Mouse (Mus musculus): Measurements from ENCODE around the gene Lasp1. TPM values are rescaled to one million over a fixed set of nuclear protein-coding genes. Genes with fewer than 3 reads are reported as not detected.

The Lasp1 gene
- 121 and 395 TPM in 2 replicates for polyA plus RNA-seq (2012; ENCODE audit: low replicate concordance)

GRCm38 (mm10) chr11:97798782-97799145 is at the start of gene Lasp1:
TSS of gene Lasp1 (plus strand) at chr11:97799000.

GRCm38 (mm10) chr11:97766154-97766881 is 32.5 kb upstream of the Lasp1 start, which contains the start of gene Cwc25:
TSS of gene Cwc25 (minus strand) at chr11:97766556.

GRCm38 (mm10) chr11:97775808-97776496 is 22.8 kb upstream of the Lasp1 start, which contains the start of gene 1700001P01Rik:
TSS of gene 1700001P01Rik (minus strand) at chr11:97775918.

GRCm38 (mm10) chr11:97781832-97782563 is 16.8 kb upstream of the Lasp1 start, which contains the start of gene Rpl23:
TSS of gene Rpl23 (minus strand) at chr11:97782437.

GRCm38 (mm10) chr11:97840539-97840954 is 41.7 kb downstream of the Lasp1 start, which contains the start of gene B230217C12Rik:
TSS of gene B230217C12Rik (plus strand) at chr11:97840780.

GRCm38 (mm10) chr11:97883918-97884600 is 85.3 kb downstream of the Lasp1 start, which contains the start of gene Fbxo47:
TSS of gene Fbxo47 (minus strand) at chr11:97884154.

Other genes with a start within 250 kb of the Lasp1 start
- 0.37 and 1.2 TPM in 2 replicates for gene Srcin1, start 222.8 kb upstream of the Lasp1 start, polyA plus RNA-seq (2012; ENCODE audit: low replicate concordance)
- gene Epop, start 169.3 kb upstream of the Lasp1 start, polyA plus RNA-seq (2012; ENCODE audit: low replicate concordance) = 32.1 and 80.1 TPM in 2 replicates
- 210 and 328 TPM in 2 replicates for gene Mllt6, start 135.6 kb upstream of the Lasp1 start, polyA plus RNA-seq (2012; ENCODE audit: low replicate concordance)
- 3.5 and 10.2 TPM in 2 replicates for gene Cisd3, start 113.2 kb upstream of the Lasp1 start, polyA plus RNA-seq (2012; ENCODE audit: low replicate concordance)
- gene Pcgf2, start 98.5 kb upstream of the Lasp1 start, polyA plus RNA-seq (2012; ENCODE audit: low replicate concordance) = 13.2 and 62.7 TPM in 2 replicates
- 12.3 and 135 TPM in 2 replicates for gene Psmb3, start 95.6 kb upstream of the Lasp1 start, polyA plus RNA-seq (2012; ENCODE audit: low replicate concordance)
- 28.9 and 33.1 TPM in 2 replicates for gene Pip4k2b, start 54.3 kb upstream of the Lasp1 start, polyA plus RNA-seq (2012; ENCODE audit: low replicate concordance)
- gene Cwc25, start 32.4 kb upstream of the Lasp1 start, polyA plus RNA-seq (2012; ENCODE audit: low replicate concordance) = 18.5 and 25.8 TPM in 2 replicates
- not detected in 2 replicates for gene 1700001P01Rik, start 23.1 kb upstream of the Lasp1 start, polyA plus RNA-seq (2012; ENCODE audit: low replicate concordance)
- 53.7 and 191 TPM in 2 replicates for gene Rpl23, start 16.6 kb upstream of the Lasp1 start, polyA plus RNA-seq (2012; ENCODE audit: low replicate concordance)
- gene B230217C12Rik, start 41.8 kb downstream of the Lasp1 start, polyA plus RNA-seq (2012; ENCODE audit: low replicate concordance) = 0.58 and 0.85 TPM in 2 replicates
- 0.12 TPM in 1 of 2 replicates, not detected in the other for gene Fbxo47, start 85.2 kb downstream of the Lasp1 start, polyA plus RNA-seq (2012; ENCODE audit: low replicate concordance)
- 3.5 and 4.8 TPM in 2 replicates for gene Plxdc1, start 187.4 kb downstream of the Lasp1 start, polyA plus RNA-seq (2012; ENCODE audit: low replicate concordance)
- 37.5 and 38.4 TPM in 2 replicates for gene Arl5c, start 197.2 kb downstream of the Lasp1 start, polyA plus RNA-seq (2012; ENCODE audit: low replicate concordance)
- gene Cacnb1, start 224.0 kb downstream of the Lasp1 start, polyA plus RNA-seq (2012; ENCODE audit: low replicate concordance) = 8.5 and 19.3 TPM in 2 replicates
- gene Rpl19, start 227.7 kb downstream of the Lasp1 start, polyA plus RNA-seq (2012; ENCODE audit: low replicate concordance) = 665 and 1,760 TPM in 2 replicates